Mouse (Mus musculus) small intestine, adult 2 months (tissue): ENCODE measurements at regions not wholly inside any gene's neighbourhood (a gene's known extent, or its start where the extent isn't known, plus 50 kb on each side); places are given as distances from the start of the nearest gene placed in this dataset.

ENCODE experiments used
- CTCF ChIP-seq: fragments of 200-500 bp; IDR thresholded peaks from 2 replicates; pipeline ENCODE4 v1.5.1; 2012; ENCODE audit warnings: low read depth, mild to moderate bottlenecking, control low read depth, inconsistent platforms, low read length, moderate library complexity, mixed read lengths; ENCODE audit not compliant: insufficient replicate concordance, insufficient read length; ENCODE audit errors: extremely low read depth
- POLR2A ChIP-seq: fragments of 200-500 bp; IDR thresholded peaks from 2 replicates; pipeline ENCODE4 v1.6.1; 2012; ENCODE audit warnings: low read depth, mild to moderate bottlenecking, control low read depth, inconsistent platforms, low read length, moderate library complexity

GRCm38 (mm10) chr12:39695322-39695721, 342.5 kb downstream of the Arl4a start:
- TF ChIP-seq CTCF (no peak), POLR2A (no peak)
